Mouse (Mus musculus) lung, postnatal 0 days (tissue): ENCODE measurements around the gene Ltbp1.

Source experiments
- CTCF ChIP-seq: IDR thresholded peaks from 2 replicates; pipeline ENCODE4 v1.5.1; 2016; ENCODE audit warnings: antibody characterized with exemption, mild to moderate bottlenecking
- EP300 ChIP-seq: IDR thresholded peaks from 2 replicates; pipeline ENCODE4 v1.6.1; 2016; ENCODE audit warnings: antibody characterized with exemption, mild to moderate bottlenecking, control low read depth

- TF ChIP-seq EP300 = no peak
- no peak for TF ChIP-seq CTCF
These were observed 227.8 kb downstream of the Ltbp1 start for GRCm38 (mm10) chr17:75233206-75233605.
